Mouse (Mus musculus) granulocyte monocyte progenitor cell, adult 5-6 weeks (primary cell): ENCODE measurements around the gene Plpp6. TPM values are rescaled to one million over a fixed set of nuclear protein-coding genes. Genes with fewer than 3 reads are reported as not detected.
"Not testable (repeated sequence)": the region's sequence is repeated elsewhere in the genome, so short reads cannot be mapped to it uniquely, and the experiment has no call there.

Source experiments
- ATAC-seq: replicated peaks from 2 replicates; pipeline ENCODE4 v1.8.0; 2016; ENCODE audit warnings: mild to moderate bottlenecking, moderate TSS enrichment, inconsistent platforms; ENCODE audit not compliant: poor library complexity, severe bottlenecking
- total RNA-seq, 2 experiments: library from RNA; stranded (forward) in 1 of 2; stranded (reverse) in 1 of 2; fragments of 200-712, 200-1000 nt in 1 of 2; fragments of >200 nt in 1 of 2; fragmentation: Nextera tagmentation in 1 of 2; gene quantifications; 2 replicates each; pipeline ENCODE4 v1.2.3; 2014 to 2017

Gene Plpp6
- total RNA-seq, 2 experiments from 2014 or later: 4.0 to 8.8 TPM

DNA sequence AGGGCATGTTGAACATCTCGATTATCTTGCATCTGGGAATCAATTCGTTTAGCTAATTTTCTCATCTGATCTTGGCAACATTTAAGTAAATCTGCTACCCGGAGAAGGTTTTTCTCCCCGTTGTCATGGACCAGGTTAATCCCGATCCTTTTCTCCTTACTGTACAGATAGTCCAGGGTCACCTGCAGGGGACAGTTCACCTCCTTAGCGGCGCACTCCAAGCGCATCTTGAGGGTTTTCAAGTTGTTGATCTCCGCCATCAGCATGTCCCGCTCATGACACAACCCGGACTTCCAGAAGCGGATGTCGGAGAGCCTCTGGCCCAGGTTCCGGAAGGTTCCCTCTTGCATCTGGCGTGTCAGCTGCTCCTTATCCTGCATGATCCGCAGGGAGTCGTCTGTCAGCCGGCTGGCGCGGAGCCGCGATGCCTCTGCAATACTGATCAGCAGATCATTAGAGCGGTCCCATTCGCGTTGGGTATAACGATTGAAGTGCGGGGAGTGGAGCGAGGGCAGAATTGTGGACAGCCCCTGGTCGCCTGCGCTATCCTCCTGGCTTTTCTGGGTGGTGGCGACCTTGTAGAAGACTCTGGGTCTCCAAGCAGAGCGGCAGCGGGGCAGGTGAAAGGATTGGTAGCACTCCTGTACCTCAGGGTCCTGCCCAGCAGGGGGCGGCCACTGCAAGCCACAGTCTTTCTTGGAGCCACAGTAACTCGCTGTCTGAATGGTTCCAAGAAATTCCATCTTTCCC, 11.3 kb downstream of the Plpp6 start:
- ATAC-seq: peak; percentile 95

DNA sequence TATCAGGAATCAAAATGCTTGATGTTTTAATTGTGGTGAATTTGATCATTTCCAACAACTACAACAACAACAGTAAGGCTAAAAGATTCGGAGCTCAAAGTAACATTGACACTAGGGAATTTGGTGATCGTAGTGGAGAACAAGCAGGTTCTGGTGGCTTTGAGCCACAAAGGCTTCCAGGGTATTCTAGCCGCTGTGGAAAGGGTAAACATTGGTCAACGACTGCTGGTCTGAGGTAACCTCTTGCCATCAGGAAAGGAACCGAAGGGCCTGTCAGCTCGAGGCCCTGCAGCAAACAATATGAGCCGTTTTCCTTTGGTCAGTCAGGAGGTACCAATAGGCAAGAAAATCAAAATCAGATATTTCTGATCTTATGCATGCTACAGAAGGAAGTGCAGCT, 18.9 kb downstream of the Plpp6 start:
- no peak for ATAC-seq

DNA sequence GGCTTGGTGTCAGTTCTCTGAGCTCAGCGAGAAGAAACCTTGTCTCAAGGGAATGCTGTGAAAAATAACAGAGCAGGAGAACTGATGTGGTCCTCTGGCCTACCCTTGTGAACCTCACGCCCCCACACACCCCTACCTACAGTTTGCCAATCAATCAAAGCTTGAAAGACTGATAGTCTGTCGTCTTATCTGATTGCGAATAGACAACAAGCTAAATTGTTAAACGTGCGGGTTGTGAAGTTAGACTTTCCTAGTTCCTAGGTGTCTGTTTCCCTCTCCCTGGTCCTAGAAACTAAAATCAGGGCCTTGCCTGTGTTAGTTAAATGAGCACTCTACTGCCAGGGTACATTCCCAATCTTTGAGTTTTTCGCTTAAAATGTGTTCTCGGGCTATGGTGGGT, 25.8 kb downstream of the Plpp6 start:
- ATAC-seq: no peak

DNA sequence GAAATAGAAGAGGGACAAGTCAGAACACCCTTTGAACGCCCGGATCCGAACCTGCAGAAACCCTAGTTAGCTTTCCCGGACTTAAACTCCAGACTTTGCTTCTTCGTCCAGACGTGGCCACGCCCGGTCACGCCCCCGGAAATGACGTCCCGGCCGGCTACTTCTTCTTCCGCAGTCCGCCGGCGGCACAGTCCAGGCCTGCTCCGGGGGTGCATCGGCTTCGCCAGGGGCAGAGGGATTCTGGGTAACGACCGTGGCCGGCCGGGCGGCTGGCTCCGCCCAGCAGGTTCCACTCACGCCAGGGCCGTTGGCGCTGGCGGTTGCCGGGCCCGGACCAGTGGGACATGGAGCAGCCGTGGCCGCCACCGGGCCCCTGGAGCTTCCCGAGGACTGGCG, 26.4 kb downstream of the Plpp6 start, which contains the start of gene Cdc37l1:
TSS of gene Cdc37l1 (plus strand) at position 159 of the 396 bp plus-strand sequence.
- ATAC-seq: peak; percentile 96

DNA sequence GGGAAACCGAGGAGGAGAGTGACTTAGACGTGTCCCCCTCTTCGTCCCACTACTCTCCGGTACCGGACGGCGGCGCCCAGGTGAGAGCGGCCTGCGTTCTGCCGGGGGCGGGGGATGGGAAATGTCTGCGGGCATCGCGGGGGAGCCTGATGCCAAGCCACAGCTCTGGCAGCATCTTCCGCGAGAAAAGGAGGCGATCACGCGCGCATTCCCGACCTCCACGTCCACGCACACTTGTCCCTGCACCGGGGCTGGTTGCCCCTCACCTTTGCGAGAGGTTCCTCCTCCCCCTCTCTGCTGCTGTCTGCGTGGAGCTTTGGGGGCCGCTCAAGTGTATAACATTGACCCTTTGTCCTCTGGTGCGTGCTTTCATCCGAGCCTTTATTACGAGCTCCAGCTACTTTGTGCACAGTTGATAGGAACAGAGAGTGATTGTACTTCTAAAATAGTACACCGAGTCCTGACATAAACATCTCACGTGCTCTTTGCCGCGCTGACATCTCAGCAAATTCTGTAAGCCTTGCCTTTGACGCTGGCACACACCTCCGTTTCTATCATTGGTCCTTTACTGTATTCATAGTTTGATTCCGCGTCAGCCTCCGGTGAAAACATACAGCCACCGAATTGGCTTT, 27.0 kb downstream of the Plpp6 start:
- peak; percentile 7 for ATAC-seq

DNA sequence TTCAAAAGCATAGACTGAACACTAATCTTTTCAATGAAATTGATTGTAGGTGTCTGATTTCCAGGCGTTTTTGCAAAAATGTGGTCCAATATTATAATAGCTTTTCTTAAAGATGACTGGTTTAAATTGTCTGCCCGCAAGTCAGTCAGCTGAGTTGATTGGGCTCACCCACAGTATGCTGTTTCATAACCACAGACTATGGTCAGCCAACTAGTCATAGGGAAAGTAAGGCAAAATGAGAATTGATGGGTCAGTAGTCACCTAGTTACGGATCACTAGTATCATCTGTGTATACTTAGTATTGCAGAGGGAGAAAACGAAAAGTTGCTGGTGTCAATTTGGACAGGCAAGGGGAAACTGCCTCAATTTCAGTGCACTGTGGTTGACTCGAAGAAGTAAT, 27.6 kb downstream of the Plpp6 start:
- ATAC-seq: no peak

DNA sequence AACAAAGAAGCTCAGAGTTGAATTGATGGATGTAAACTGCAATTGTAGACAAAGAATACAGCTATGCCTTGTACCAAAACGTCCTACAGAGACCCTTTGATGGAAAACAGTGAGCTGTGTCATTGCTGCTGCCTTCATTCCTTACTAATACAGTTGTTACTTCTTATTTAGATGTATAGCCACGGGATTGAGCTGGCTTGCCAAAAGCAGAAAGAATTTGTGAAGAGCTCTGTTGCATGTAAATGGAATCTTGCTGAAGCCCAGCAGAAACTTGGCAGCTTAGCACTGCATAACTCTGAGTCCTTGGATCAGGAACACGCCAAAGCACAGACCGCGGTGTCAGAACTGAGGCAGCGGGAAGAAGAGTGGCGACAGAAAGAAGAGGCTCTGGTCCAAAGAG, 31.1 kb downstream of the Plpp6 start:
- ATAC-seq: no peak

DNA sequence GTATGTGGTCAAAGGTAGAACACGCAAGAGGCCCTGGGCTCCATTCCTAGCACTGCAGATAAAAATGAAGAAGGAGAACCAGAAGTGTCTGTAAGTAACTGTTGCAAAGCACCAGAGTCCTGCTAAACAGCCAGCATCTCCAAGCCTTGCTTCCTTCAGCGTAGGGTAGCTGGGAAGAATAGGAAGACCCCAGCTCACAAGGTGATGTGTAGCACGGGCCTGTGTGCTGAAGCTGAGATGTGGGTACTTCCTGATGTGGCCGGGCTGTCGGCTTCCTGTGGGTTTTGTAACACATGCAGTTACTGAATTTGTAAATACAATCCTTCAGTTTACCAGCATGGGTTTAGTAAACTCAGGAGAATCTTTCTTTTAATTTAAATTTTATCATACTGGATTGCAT, 31.6 kb downstream of the Plpp6 start:
- 0 out of 2 replicates have a peak, but pooled peaks have one; percentile 34 for ATAC-seq

DNA sequence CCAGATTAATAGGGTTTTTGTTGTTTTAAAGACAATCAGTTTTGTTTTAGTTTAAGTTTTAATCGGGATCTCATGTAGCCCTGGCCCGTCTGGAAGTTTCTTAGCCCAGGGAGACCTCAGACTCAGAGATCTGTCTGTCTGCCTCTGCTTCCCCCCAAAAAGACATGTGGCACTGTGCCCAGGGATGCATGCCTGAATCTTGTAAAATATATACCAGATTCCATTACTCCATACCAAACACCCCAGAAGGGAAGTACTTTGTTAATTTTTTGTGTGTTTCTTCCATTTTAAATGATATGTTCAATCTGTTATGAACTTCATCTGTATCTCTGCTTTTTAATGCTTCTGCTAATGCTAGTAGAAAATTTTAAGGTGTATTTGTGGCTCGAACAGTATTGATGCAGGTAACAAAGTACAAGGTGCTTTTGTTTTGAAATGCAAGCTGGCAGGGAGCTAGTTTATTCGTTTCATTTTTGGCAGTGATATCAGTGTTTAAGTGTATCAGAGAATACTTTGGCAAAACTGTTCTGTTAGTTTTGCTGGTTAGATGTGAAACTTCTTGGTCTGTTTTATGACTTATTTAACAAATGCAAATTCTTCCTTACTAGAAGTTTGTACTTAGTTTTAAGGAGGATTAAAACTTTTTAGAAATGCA, 34.4 kb downstream of the Plpp6 start:
- no peak for ATAC-seq

DNA sequence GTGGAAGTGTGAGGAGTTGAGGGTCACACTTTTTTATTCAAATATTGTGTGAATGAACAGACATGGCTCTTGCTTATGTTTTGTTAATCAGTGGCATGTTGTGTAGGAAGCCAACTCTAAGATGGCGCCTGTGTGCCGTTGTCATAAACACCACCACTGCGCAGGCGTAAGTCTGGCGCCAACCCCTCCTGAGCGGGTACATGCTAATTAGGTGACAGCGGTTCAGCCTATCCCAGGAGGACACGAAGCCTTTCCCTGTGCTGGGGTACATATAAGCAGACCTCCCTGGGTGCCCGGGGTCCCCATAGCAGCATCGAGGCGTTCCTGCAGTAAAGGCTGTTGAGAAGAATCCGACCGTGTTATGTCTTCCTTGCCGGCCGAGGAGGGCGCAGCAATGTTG, 36.6 kb downstream of the Plpp6 start:
- ATAC-seq: not testable (repeated sequence)

DNA sequence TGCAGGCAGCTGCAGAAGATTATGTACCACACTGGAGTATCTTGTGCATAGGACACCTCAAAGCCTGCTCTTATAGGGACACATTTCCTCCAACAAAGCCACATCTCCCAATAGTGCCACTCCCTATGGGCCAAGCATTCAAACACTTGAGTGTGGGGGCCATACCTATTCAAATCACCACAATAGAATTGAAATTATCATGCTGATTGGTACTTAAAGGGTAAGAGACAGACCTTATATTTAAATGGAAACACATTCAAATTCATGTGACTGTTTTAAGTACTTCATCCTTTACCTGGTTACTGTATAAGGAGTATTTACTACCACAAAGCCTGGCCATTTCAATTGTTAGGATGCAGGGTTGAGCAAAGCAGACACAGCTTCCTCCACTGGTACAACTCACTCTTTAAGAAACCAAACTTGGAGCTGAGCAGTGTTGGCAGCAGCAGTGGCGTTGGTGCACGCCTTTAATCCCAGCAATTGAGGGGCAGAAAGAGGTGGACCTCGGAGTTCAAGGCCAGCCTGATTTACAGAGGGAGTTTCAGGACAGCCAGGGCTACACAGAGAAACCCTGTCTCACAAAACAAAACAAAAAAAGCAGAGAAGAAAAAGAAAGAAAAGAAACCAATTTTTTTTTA, 44.4 kb downstream of the Plpp6 start:
- ATAC-seq: no peak

DNA sequence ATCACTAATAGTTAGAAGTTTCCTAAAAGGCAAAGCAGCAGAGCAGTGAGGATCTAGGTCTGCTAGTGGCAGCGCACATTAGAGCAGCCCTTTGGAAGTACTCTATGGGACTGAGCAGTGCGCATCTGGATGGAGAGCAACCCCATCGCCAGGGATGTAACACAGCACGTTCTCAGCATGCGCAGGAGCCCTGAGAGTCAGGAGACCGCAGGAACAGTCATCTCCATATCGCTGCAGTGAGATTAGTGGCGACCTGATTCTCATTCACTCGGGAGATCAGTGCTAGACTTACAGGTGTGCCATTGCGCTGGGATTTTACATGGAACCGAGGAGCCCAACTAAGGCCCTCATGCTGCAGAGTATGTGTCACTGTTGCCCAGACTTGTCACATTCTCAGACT, 45.3 kb downstream of the Plpp6 start:
- ATAC-seq: no peak

DNA sequence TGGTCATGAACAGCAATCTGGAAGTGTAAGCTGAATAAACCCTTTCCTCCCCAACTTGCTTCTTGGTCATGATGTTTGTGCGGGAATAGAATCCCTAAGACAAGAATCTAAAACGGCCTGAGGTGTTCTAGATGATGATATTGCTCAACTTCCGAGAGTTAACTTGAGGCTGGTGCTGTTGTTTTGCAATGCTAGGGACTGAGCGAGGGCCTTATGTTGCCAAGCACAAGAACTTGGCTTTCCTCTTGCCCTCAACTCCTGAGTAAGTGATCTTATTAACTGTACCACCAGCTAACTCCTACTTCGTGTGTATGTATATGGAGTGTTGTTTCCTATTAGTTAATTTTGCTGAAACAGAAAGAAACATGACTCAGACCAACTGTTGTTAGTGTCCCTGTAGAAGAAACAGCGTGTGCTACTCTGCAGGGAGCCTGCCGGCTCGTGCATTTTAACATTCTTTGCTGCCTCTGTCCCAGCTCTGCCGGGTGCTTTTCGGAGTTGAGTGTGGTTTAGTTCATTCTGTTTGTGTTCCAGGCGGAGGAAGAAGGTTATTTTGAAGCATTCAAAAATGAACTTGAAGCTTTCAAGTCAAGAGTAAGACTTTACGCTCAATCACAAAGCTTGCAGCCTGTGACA, 47.7 kb downstream of the Plpp6 start:
- ATAC-seq: peak; percentile 62; the same call in 1 of the 2 replicates

DNA sequence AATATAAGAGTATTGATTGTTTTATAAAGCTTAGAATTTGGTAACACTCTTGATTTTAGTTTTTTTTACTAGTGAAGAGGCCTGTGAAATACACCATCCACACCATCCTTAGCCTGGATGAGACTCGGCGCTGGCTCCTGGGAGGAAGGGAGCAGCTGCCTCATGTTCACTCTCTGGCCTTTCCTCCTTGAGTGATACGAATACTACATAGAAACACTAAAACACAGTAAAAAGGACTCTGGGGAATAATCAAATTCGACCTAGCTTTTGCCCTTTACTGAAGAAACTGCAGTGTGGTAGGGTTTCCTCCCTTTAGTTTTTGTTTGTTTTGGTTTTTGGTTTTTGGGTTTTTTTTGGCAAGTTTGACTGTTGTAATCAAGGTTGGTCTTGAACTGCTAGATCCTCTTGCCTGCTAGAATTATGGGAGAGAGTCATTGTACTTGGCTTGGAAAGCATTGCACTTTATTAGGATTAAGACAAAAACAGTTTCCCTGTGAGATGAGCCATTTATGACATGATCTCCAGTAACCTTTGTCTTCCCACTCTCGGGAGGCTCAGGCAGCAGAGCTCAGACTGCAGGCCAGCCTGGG, 50.8 kb downstream of the Plpp6 start:
- no peak for ATAC-seq

DNA sequence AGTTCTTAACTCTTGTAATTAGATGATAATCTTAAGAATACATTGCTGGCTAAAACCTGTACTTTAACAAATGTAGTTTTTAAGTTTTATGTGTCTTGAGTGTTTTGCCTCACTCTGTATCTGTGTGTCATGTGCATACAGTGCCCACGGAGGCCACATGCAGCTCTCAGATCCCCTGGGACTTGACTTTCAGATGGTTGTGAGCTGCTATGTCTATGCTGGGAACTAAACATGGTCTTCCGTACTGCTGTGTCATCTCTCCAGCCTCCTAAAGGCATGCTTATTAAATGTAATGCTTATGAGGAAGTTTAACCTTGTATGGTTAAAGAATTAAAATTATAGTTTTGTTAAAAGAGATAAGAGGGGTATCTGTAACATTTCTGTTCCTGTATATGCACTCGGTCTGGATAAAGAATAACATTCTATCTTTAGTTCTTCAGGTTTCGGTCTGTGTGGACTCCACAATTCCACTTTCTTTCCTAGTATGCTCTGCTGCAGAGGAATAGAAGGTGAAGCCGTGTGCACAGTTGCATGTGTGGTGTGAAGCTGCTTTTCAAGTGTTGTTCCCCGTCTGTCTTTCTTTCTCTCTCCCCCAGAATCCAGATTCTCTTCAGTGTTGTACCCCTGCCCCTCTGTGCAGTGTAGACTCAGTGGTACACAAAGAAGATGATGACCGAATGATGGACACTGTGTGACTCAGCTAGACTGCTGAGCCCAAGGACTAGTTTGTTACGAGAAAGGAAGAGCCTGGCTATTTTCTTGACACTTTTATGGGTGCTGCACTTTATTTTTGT, 51.9 kb downstream of the Plpp6 start:
- no peak for ATAC-seq

DNA sequence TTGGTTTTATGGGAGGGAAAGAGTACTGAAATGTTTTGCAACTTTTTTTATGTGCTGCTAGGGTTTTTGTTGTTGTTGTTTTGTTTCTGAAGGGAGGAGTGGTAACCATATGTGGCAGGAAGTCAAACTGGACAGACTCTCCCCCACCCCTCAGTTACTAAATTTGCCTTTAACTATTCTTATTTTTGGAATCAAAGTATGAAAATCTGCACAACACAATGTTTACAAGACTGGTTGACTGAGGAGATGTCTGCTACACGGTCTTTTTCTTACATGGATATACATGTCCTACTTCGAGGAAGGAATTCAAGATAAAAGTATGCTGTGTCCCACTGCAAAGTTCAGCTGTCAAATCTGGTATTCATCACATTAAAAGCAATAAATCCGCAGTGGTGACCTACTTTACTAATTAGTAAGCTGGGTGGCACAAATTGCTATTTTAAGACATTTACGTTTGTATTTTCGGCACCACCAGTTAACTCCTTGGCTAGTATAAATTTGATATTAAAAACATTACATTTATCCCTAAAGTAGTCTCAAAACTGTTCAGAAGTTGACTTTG, 52.5 kb downstream of the Plpp6 start:
- no peak for ATAC-seq
